Mouse (Mus musculus): ENCODE data around the gene Tatdn3.
"Not testable (repeated sequence)": the region's sequence is repeated elsewhere in the genome, so short reads cannot be mapped to it uniquely, and the experiment has no call there.

Gene Tatdn3

GRCm38 (mm10) chr1:191073486-191073885 is 10.8 kb upstream of the Tatdn3 start:
- no peak for DNase-seq

DNA sequence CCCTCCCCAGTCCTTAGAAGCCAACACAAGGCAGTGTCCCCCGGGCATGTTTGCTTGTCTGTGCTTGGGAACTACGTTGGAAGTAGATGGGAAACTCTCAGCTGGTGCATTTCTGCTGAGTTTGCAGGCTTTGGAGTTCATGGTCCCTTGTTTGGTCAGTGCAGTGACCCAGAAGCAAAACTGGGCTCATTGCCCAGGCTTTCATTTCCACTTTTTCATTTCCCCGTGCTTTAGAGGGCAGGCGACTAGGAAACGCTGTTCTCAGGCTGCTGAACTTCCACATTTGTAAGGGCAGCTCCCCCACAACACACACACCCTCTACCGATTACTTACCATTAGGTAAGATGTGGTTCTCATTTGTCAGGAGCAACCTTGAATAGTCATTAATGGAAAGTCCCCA is 10.3 kb upstream of the Tatdn3 start:
- no peak for DNase-seq

GRCm38 (mm10) chr1:191072329-191072913 is 9.7 kb upstream of the Tatdn3 start:
- no peak for DNase-seq

GRCm38 (mm10) chr1:191071613-191072012 is 8.9 kb upstream of the Tatdn3 start:
- DNase-seq, result no peak

GRCm38 (mm10) chr1:191070259-191070658 is 7.5 kb upstream of the Tatdn3 start:
- DNase-seq, result no peak

GRCm38 (mm10) chr1:191068377-191068776 is 5.6 kb upstream of the Tatdn3 start:
- no peak for DNase-seq

- DNase-seq, result no peak
These were observed 2.5 kb upstream of the Tatdn3 start for GRCm38 (mm10) chr1:191065188-191065587.

DNA sequence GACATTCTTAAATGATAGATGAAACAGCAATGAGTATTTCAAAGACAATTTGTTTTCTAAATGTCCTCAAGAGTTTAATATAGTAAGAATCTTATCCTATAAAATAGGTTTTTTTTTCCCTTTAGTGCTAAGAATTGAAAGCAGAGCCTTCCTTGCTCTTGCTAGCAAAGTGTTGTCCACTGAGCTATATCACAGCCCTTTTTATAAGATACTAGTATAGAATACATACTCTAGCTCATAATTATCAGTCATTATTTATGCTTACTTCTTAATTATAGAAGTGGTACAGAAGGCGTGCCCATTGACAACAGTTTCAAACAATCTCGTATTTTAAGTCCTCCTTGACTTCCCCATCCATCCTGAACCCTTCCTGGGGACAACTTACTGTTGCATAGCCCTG is 1.8 kb upstream of the Tatdn3 start:
- DNase-seq, result no peak

DNA sequence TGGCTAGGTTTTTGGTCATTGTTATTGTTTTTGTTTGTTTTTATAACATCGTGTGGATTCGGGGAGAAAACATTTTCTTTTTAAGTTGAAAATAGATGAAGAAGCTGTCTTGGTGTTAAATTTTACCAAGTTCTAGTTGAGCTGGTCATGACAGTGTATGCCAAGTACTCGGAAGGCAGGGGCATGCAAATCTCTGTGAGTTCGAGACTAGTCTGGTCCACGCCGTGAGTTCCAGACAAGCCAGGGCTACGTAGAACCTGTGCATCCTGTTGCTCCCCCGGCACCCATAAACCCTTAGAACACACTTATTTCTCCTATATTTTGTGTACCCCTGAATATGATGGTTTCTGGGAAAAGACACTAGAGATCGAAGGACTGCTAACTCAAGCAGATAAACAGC is 968 bp upstream of the Tatdn3 start:
- DNase-seq, result no peak

- DNase-seq, result no peak
These were observed 421 bp downstream of the Tatdn3 start for GRCm38 (mm10) chr1:191062241-191062780.

- DNase-seq, result no peak
These were observed 5.3 kb downstream of the Tatdn3 start for GRCm38 (mm10) chr1:191057461-191057860.

GRCm38 (mm10) chr1:191055533-191055873 is 7.2 kb downstream of the Tatdn3 start:
- no peak for DNase-seq

- DNase-seq, result no peak
These were observed 7.7 kb downstream of the Tatdn3 start for GRCm38 (mm10) chr1:191054870-191055532.

GRCm38 (mm10) chr1:191053555-191053954 is 9.2 kb downstream of the Tatdn3 start:
- DNase-seq, result no peak

GRCm38 (mm10) chr1:191046231-191046824 is 16.4 kb downstream of the Tatdn3 start:
- DNase-seq, result no peak

DNA sequence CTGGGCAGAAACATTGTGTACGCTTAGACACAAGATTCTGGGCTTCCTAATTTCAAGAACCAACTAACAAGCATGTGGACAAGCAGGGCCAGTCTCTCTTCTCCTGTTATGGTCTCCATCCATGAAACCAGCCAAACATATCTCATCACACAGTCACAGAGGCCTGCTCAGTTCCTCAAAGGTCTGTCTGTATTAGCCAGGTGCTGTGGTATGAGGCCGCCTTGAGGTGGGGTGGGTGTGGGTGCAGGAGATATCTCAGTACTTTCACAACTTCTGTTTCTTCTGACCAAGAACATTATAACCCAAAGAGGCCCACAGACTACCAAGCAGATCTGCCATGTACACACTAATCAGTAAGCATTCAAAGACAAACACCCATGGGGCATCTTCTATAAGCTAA is 17.5 kb downstream of the Tatdn3 start:
- DNase-seq, result no peak

- DNase-seq, result no peak
These were observed 20.0 kb downstream of the Tatdn3 start for GRCm38 (mm10) chr1:191042688-191043087.

- DNase-seq, result no peak
These were observed 20.6 kb downstream of the Tatdn3 start for GRCm38 (mm10) chr1:191042106-191042505.

DNA sequence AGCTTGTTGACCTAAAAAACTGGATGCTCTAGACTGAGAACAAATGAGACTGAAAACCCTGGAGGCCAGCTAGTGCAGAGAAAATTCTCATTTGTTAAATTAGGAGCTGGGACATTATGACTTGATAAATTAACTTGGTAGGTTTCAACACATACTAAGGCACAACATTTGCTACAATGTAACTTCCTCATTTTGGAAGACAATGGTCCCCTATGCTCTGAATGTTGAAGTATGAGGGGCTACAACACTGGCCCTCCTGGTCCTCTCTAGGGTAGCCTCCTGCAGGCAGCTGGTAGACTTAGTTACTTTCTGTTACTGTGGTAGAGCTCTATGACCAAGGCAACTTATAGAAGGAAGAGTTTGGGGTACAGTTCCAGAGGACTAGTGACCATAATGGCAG is 21.4 kb downstream of the Tatdn3 start:
- DNase-seq, result no peak

DNA sequence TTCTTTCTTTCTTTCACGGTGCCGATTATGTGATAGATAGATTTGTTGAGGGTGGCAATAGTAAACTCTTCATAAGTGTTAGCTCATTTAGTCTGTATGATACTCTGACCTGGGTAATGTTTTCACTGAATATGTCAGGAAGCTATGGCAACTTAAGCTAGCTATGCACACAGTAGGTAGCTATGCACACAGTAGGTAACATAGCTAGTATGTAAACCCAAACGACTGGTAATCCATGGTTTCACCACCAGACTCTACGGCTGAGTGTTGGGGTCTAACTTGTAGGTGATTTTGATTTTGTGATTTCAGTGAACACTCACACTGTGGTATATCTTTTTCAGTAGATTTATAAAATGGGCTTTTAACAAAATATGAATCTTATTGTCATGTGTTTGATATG is 24.7 kb downstream of the Tatdn3 start:
- DNase-seq, result no peak

- no peak for DNase-seq
These were observed 26.0 kb downstream of the Tatdn3 start, which contains the start of gene Spata45 for GRCm38 (mm10) chr1:191036554-191037334. TSS of gene Spata45 (plus strand) at chr1:191036639.

GRCm38 (mm10) chr1:191035649-191036048 is 27.1 kb downstream of the Tatdn3 start:
- DNase-seq, result no peak

DNA sequence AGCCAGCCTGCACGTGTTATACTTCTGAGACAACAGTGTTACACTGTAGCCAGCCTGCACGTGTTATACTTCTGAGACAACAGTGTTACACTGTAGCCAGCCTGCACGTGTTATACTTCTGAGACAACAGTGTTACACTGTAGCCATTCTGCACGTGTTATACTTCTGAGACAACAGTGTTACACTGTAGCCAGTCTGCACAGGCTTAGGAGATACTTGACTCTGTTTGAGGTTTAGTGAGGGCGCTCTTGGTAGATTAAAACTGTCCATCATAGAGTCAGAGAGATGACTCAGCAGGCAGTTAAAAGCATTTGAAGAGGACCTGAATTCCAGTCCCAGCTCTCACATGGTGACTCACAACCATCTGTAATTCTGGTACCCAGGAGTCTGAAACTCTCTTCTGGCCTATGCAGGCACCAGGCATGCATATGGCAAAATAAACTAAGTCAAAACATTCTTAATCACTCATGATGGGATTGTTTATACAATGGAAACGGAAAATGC is 31.8 kb downstream of the Tatdn3 start:
- not testable (repeated sequence) for DNase-seq
